Mouse (Mus musculus): ENCODE measurements around the gene H60b. TPM values are rescaled to one million over a fixed set of nuclear protein-coding genes. Genes with fewer than 3 reads are reported as not detected.

H60b gene
- not detected in 2 replicates for polyA plus RNA-seq (2012)

DNA sequence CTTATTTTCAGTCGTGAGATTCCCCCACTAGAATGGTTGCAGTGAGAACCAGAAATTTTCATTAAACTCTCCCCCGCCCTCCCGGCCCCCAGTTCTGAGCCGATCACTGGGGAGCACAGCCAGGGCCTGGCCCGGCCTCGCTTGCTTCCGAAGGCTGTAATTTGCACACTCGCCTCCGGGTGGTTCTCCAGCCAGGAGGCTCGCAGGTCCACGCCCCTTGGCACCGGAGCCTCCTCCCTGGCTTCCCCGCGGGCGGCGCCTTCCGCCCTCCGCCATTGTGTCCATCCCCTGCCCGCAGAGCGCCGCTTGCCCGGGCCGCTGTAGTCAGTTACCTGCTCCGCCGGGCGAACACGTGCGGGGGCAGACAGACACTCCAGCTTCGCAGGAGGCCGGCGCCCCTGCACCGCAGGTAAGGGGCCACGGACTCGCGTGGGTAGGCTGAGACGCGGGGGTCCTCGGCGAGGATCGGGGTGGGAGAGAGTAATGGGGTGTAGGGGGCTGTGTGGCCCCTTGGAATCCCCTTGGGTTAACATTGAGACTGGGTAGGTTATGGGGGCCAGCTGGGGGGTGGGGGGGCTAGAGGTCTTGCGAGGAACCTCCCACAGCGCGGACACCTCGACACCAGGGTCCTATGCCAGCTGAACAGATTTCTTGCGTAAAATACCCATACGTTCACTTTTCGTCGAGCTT, at the start of gene H60b, which contains the start of gene Raet1e:
Gene H60b (plus strand): TSS at position 277 of the 690 bp plus-strand sequence.
Gene Raet1e (plus strand): TSS at position 260 of the 690 bp plus-strand sequence.

DNA sequence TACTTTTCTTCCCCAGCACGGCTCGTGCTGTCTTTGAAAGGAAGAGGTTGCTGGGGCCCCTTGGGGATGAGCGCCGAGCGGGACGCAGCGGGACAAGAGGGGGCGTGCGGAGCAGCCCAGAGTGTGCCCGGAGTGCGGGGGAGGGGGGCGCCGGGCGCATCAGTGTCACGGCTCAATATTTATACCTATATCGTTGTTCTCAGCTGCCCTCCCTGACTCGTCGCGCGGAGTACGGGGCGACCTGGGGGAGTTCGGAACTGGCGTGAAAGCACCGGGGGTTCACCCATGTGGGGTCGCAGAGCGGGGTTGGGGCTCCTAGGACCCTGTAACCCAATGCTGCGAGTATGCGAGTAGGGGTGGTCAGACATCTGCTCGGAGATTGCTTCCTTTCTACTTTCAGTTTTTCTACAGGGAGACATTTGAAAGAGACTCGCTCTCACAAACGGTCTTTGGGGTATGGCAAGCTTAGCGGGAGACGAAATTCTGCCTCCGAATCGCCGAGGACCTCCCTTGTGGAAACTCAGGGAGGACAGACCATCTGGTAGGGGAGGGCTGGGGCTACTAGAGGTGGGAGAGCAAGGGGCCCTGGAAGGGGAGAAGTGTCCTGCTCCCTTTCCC, 9.2 kb upstream of the H60b start, which contains the start of gene E030030I06Rik:
Gene E030030I06Rik (minus strand): TSS at position 198 of the 618 bp plus-strand sequence.

Other genes with a start within 250 kb of the H60b start
- not detected in 2 replicates for gene 4930444G20Rik, start 90.5 kb upstream of the H60b start, polyA plus RNA-seq (2012)
- gene E030030I06Rik, start 9.3 kb upstream of the H60b start, polyA plus RNA-seq (2012) = 8.5 and 11.8 TPM in 2 replicates
- 0.24 TPM in 1 of 2 replicates, not detected in the other for gene Raet1e, start within 50 bp of the H60b start, polyA plus RNA-seq (2012)
- gene Raet1d, start 202.0 kb downstream of the H60b start, polyA plus RNA-seq (2012) = not detected in 2 replicates

Measured in megakaryocyte-erythroid progenitor cell, adult 5 weeks (primary cell).